Mouse (Mus musculus) left cerebral cortex, adult 9 months (tissue): Measurements from ENCODE around the gene Clmp.

Source experiments
- DNase-seq, 2 experiments: peaks; one replicate each; pipeline ENCODE4 v3.0.0; 2022; ENCODE audit warnings: low spot score in 2 of 2

The Clmp gene

GRCm38 (mm10) chr9:40690511-40690910 is 4.7 kb downstream of the Clmp start:
- DNase-seq, result no peak

GRCm38 (mm10) chr9:40693026-40693425 is 7.3 kb downstream of the Clmp start:
- no peak for DNase-seq

DNA sequence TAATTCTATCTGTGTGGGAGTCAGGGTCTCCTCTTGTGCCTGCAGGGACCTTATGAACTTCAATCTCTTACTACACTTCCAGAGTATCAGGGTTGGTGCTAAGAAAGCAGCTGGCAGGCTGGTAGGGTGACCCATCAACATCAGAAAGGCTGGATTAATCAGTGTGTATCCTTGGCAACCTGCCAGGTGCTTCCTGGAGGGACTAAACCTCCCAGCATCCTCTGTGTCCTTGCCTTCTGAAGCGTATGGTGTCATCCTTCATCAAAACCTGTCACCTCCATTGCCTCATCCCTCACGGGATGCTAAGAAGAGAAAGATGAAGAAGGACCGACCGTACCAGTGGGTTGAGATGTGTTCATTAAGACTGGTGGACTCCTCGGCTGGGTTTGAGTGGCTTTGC is 8.0 kb downstream of the Clmp start:
- no peak for DNase-seq

DNA sequence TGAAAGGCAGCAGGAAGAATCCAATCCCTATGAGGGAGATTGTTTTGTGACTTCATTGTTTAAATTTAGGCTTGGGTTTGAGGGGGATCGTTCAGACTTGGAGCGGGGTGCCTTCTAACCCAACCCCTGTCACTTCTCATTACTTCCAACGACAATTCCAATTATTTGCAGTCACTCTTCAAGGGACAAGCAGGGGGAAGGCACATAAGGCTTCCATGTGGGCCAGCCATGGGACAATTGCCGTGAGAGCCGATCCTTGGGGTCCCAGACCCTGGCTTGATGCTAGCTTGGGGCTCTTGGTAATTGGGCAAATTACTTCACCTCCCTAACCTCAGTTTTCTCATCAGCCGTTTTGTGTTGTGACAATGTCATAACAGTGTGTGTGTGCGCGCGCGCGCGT is 8.5 kb downstream of the Clmp start:
- no peak for DNase-seq

- DNase-seq, result no peak
Observed at GRCm38 (mm10) chr9:40696086-40696485, 10.3 kb downstream of the Clmp start.

- no peak for DNase-seq
Observed at GRCm38 (mm10) chr9:40699194-40699593, 13.4 kb downstream of the Clmp start.

- DNase-seq, result no peak
Observed at GRCm38 (mm10) chr9:40700253-40700652, 14.5 kb downstream of the Clmp start.

DNA sequence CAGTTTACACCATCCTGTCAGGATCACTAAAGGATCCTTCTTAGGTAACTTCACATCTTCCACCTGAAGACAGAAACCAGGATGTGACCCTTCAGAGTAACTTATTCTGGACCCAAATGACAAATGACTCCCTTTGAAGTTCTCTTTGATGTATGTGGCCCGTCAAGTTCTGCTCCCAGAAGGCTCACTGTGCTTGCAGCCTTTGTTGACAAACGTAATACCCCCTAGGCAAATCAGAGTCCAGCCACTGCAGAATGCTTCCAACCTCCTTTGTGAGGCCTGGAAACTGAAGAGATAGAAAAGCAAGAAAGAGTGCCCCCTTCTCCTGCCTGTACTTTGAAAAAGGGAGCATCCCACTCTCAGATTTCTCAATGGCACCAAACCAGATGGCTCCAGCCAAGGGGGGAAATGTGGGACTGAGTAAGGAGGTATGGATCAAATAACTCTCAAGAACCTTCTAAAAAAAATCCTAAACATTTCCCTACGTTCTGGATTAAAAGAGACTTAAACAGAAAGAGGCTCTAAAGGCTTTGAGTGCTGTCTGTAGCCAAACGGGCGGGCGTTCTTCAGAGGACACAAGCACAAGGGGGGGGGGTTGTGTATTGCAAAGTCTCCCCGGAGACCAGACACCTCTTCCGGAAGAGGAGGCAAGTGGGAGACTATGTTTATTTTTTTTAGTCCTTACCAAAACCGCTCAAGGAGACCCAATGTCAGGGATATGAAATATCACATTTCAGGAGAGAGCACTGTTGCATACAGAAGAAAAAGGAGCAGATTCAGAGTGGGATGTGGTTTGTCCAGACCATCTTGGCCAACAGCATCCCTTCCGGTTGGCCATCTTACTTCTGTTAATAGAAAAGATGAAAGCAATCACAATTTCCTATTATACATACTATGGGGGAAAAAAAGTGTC is 18.9 kb downstream of the Clmp start:
- DNase-seq, result no peak

DNA sequence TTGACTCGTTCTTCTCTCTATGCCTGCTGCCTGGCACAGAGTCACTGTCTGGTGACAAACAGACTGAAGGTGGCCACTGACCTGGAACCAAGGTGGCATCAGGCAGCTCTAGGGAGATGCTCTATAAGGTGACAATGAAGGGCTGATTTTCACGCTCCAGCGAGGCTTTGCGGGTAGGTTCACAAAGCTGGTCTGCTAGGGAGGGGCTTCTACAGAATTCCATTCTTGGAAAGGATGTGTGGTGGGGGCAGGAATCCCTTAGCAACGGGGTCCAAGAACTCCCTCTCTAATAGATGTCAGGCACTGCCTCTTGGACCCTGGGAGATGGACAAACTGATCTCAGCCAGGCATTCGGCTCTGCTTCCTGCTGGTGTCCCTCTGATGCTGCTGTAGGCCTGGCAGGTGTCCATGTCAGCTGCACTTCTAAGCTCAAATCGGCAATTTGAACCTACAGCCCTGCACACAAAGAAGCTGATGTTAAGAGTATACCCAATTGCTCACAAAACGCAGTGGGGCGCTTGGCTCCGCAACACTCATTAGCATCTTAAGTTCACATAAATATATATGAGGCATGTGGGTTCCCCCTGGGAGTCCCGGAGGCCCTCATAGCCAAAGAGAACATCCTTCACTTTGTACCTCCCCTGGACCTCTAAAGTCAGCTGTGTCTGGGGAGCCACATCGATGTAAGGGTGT is 22.8 kb downstream of the Clmp start:
- no peak for DNase-seq

- DNase-seq, result no peak
Observed at GRCm38 (mm10) chr9:40709141-40709537, 23.4 kb downstream of the Clmp start.

GRCm38 (mm10) chr9:40709587-40709986 is 23.8 kb downstream of the Clmp start:
- no peak for DNase-seq

DNA sequence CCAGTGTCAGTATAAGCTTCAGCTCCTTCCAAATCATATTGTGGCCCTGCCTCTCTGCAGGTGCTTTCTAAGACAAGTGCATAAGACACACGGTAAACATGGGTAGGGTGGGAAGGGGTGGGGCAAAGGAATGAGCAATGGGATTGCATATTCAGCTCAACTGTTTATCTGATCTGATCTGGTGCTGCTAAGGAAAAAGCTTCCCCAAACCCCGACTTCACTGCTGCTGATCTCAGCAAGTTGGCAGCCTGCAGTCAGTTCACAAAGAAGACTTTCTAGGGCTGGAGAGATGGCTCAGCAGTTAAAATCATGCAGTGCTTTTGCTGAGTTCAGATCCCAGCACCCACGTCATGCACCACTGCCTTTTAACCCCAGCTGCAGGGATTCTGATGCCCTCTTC is 24.2 kb downstream of the Clmp start:
- DNase-seq, result no peak

- DNase-seq, result no peak
Observed at GRCm38 (mm10) chr9:40711654-40712053, 25.9 kb downstream of the Clmp start.

DNA sequence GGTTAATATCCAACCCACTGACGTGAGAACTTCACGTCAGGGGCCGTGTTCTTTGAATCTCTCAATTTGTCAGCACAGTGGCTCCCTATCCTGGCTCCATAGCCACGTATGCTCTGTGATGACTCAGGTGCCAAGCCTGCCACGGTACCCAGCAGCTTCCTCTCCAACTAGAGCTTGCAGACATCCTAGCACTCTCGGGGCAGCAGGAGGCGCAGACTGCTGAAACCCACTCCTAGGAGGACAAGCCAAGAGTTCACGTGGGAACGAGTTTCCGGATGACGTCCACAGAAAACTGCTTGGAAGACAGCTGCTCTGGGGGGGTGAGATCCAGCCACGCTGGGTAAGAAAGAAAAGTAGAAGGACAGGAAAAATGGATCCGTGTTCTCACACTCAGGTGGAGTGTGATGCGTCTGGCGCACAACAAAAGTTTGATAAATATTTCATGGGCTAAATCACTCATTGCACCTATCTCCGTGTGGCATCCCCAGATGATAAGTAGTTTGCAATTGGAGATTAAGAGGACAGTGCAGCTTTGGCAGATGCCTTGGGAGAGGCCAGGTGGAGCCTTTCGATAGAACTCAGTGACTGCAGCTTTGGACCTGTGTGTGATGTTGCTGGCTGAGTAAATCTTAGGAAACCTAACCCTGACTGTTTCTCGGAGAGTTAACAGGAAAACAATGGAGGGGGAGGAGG is 31.6 kb downstream of the Clmp start:
- peak in 1 of 2 experiments; percentile 51 for DNase-seq

DNA sequence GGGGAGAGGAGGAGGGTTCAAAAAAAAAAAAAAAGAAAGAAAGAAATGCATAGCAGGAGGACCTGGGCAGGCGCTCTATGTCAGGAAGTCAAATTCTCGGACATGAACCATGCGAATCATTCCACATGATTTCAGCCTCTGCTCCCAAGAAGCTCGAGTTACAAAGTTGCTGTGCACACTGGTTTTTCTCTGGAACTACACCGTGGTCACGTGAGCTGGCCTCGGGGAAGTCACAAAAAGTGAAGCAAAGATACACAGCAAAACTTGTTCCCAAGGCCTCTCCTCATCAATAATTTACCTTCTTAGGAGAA is 32.1 kb downstream of the Clmp start:
- no peak for DNase-seq

GRCm38 (mm10) chr9:40720881-40721280 is 35.1 kb downstream of the Clmp start:
- no peak for DNase-seq

DNA sequence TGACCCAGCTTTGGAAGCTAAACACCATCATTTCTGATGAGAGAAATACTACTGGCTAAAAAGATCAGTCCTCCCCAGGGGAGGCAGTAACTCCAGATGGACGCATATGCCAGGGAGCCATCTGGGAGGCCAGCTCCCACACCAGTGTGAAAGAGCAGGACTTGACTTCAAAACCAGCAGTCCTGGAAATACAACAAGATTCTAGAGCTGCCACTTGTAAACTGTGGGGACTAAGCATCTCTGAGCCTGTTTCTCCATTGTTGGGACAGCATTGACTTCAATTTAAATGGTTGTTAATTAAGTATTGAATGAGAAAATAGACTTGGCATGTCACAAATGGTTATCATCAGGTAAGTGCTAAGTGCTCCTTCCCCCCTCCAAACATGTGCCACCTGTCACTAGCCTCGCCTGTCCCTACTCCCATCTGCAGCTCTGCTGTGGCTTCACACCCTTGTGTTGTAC is 37.6 kb downstream of the Clmp start:
- DNase-seq, result no peak

DNA sequence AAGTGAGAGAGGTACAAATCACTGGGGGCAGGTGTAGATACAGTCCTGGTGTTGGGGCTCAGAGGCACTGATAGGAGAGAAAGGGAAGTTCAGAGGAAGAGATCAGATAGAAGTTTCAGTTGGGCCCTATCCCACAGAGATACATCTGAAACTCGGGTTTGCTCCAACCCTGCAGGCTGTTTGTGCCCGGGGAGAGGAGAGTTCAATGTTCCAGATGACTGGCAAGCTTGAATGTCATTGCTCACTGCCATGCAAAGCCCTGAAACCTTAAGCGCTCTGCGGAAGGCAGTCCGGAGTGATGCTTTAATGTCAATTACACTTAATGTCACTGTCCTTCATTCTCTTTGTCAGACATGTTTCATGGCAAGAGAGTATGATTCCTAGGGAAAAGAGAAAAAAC is 39.2 kb downstream of the Clmp start:
- DNase-seq, result no peak

GRCm38 (mm10) chr9:40727140-40727823 is 41.5 kb downstream of the Clmp start:
- no peak for DNase-seq

DNA sequence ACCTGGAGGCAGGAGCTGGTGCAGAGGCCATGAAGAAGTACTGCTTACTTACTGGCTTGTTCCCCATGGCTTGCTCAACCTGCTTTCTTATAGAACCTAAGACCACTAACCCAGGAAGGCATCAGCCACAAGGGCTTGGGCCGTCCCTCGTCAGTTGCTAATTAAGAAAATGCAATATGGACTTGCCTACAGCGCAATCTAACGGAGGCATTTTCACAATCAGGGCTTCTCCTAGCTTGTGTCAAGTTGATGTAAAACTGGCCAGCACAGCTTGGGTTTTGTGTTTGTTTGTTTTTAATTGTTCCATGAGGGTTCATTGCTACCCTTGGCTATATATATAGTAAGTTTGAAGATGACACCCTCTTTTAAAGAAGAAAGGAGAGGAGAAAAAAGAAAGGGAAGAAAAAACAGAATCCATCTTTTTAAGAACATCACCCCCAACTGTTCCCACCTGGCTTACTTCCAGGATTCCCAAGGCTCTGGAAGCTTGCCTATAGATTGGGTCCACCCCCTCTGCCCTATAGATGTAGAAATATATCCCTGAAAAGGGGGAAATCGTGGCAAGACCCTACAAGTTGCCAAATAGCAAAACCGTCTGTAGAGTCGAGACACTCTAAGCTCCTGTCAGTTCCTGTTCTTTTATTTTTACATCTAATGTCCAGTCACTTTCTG is 42.2 kb downstream of the Clmp start:
- no peak for DNase-seq

GRCm38 (mm10) chr9:40730302-40730700 is 44.5 kb downstream of the Clmp start:
- no peak for DNase-seq
